Comparison of ENCODE assay signal across 8 mouse cellular contexts in genomic region chr1:91251927-91252326, GRCm38 (mm10). TPM values are rescaled to one million over a fixed set of nuclear protein-coding genes. Genes with fewer than 3 reads are reported as not detected.
DNase-seq lines count a peak whose midpoint lies in the region; ATAC-seq and TF ChIP-seq lines count a peak whose summit lies in the region.

No protein-coding gene starts in this region.

- H3K9ac ChIP-seq in forebrain, postnatal 0 days = no peak overlapping the region
- H3K9ac ChIP-seq in limb, embryonic 12.5 days (replicated peaks) = no peak overlapping the region
- no peak overlapping the region for H3K9ac ChIP-seq in neural tube, embryonic 11.5 days (ENCODE audit: low read length)

- intact Hi-C loops in heart, postnatal 14 days (cut with DNase I) = loop anchor here (2.0 kb wide), 1 partner anchor 47 kb away; the partner anchor contains the start of gene Scly

- peaks cover 37% of the 10 kb centered on the region for H3K4me1 ChIP-seq in heart, embryonic 10.5 days
- H3K4me1 ChIP-seq in forebrain, postnatal 0 days (ENCODE audit: insufficient read depth) = peaks cover 12% of the 10 kb centered on the region; the same call in 1 of the 2 replicates
- peaks cover 23% of the 10 kb centered on the region for H3K4me1 ChIP-seq in limb, embryonic 12.5 days (replicated peaks)
- H3K4me1 ChIP-seq in neural tube, embryonic 11.5 days (ENCODE audit: control insufficient read depth, insufficient read depth, low read length) = peaks cover 9% of the 10 kb centered on the region

- ATAC-seq in forebrain, postnatal 0 days = no peak
- no peak for ATAC-seq in limb, embryonic 12.5 days (ENCODE audit: insufficient number of reproducible peaks, insufficient read depth, low FRiP score, low TSS enrichment, low read depth)
- ATAC-seq in neural tube, embryonic 11.5 days (ENCODE audit: insufficient read depth, low FRiP score, low TSS enrichment) = no peak
- no peak for ATAC-seq in inflammation-experienced regulatory T-cells, adult 6 months

- H3K4me3 ChIP-seq in heart, embryonic 10.5 days = peak overlapping the region; percentile 99
- 0 out of 2 replicates have a peak overlapping the region, but pooled peaks have one; percentile 3 for H3K4me3 ChIP-seq in forebrain, postnatal 0 days (ENCODE audit: low read depth, low read length)
- H3K4me3 ChIP-seq in limb, embryonic 12.5 days (replicated peaks) = 0 out of 2 replicates have a peak overlapping the region, but pooled peaks have one; percentile 5
- H3K4me3 ChIP-seq in neural tube, embryonic 11.5 days (ENCODE audit: low read depth, low read length) = no peak overlapping the region

- WGBS in heart, embryonic 10.5 days = 44% methylated on average over 8 of the region's 8 CpGs
- WGBS in forebrain, postnatal 0 days = 63% methylated on average over 8 of the region's 8 CpGs
- 72% methylated on average over 8 of the region's 8 CpGs for WGBS in limb, embryonic 12.5 days
- 69% methylated on average over 8 of the region's 8 CpGs for WGBS in neural tube, embryonic 11.5 days

- TF ChIP-seq CTCF in forebrain, postnatal 0 days (IDR thresholded peaks at IDR 0.05; ENCODE audit: low read depth) = peak; percentile 48

- no peak overlapping the region for H3K27ac ChIP-seq in heart, embryonic 10.5 days
- H3K27ac ChIP-seq in forebrain, postnatal 0 days (ENCODE audit: low read depth, low read length) = no peak overlapping the region
- no peak overlapping the region for H3K27ac ChIP-seq in limb, embryonic 12.5 days
- no peak overlapping the region for H3K27ac ChIP-seq in neural tube, embryonic 11.5 days (ENCODE audit: low read depth, low read length)

- peaks cover 5% of the 10 kb centered on the region; the same call in 1 of the 2 replicates for H3K36me3 ChIP-seq in heart, embryonic 10.5 days
- H3K36me3 ChIP-seq in forebrain, postnatal 0 days (ENCODE audit: insufficient read depth) = no peaks in the 10 kb centered on the region
- peaks cover 7% of the 10 kb centered on the region; the same call in 1 of the 2 replicates for H3K36me3 ChIP-seq in limb, embryonic 12.5 days
- no peaks in the 10 kb centered on the region; the same call in 1 of the 2 replicates for H3K36me3 ChIP-seq in neural tube, embryonic 11.5 days (ENCODE audit: control insufficient read depth, insufficient read depth, low read length)

- no peaks in the 10 kb centered on the region for H3K27me3 ChIP-seq in heart, embryonic 10.5 days (ENCODE audit: insufficient read depth, poor library complexity, severe bottlenecking)
- no peaks in the 10 kb centered on the region for H3K27me3 ChIP-seq in forebrain, postnatal 0 days (ENCODE audit: insufficient read depth, low read length)
- H3K27me3 ChIP-seq in limb, embryonic 12.5 days = no peaks in the 10 kb centered on the region
- no peaks in the 10 kb centered on the region for H3K27me3 ChIP-seq in neural tube, embryonic 11.5 days (ENCODE audit: control insufficient read depth, insufficient read depth, low read length)

- peak overlapping the region; percentile 71; the same call in 1 of the 2 replicates for H3K4me2 ChIP-seq in forebrain, postnatal 0 days (ENCODE audit: low read depth)
- H3K4me2 ChIP-seq in limb, embryonic 12.5 days = peak overlapping the region; percentile 87
- no peak overlapping the region for H3K4me2 ChIP-seq in neural tube, embryonic 11.5 days (ENCODE audit: low read depth)

- no peaks in the 10 kb centered on the region for H3K9me3 ChIP-seq in heart, embryonic 10.5 days
- H3K9me3 ChIP-seq in forebrain, postnatal 0 days (ENCODE audit: low read length) = no peaks in the 10 kb centered on the region
- H3K9me3 ChIP-seq in limb, embryonic 12.5 days = no peaks in the 10 kb centered on the region
- H3K9me3 ChIP-seq in neural tube, embryonic 11.5 days (ENCODE audit: control insufficient read depth, low read length) = no peaks in the 10 kb centered on the region

- DNase-seq in heart, embryonic 10.5 days (ENCODE audit: low spot score) = no peak
- no peak for DNase-seq in heart, postnatal 14 days
- peak; percentile 14 for DNase-seq in R1 (ENCODE audit: low read depth, low spot score)
- no peak for DNase-seq in forebrain, postnatal 0 days
- DNase-seq in neural tube, embryonic 11.5 days (ENCODE audit: low spot score) = peak; percentile 16
- no peak for DNase-seq in thymus, postnatal 10 days (ENCODE audit: low spot score in 2 of 2)

RNA-seq across cellular contexts. Expression of gene Ube2f, which starts 1.8 kb away (rescaled TPM):
- polyA plus RNA-seq in heart, embryonic 10.5 days (2016; fragmentation: Nextera tagmentation; extraction: Ambion mirVana) = 76.9 and 82.8 TPM in 2 replicates
- 10 to 100 TPM; 50.2 to 56.7 TPM for total RNA-seq in heart, postnatal 14 days (2021)
- 38.1 and 38.7 TPM in 2 replicates for total RNA-seq in forebrain, postnatal 0 days (2014; rRNA removed)
- polyA plus RNA-seq in forebrain, postnatal 0 days (2015; fragmentation: Nextera tagmentation; extraction: Ambion mirVana) = 44.1 and 45.3 TPM in 2 replicates
- 70.2 and 71.1 TPM in 2 replicates for polyA plus RNA-seq in limb, embryonic 12.5 days (2016; fragmentation: Nextera tagmentation; extraction: Ambion mirVana)
- polyA plus RNA-seq in neural tube, embryonic 11.5 days (2014; fragmentation: Nextera tagmentation; extraction: Ambion mirVana) = 86.8 and 89.1 TPM in 2 replicates
- 100 to 1,000 TPM in 2 of 3 experiments, 10 to 100 TPM in 1; 86.0 to 104 (median 100) TPM for polyA plus RNA-seq in inflammation-experienced regulatory T-cells, adult 6 months (2017; shearing (Covaris generic))

RNA-seq across cellular contexts. Expression of gene Scly, which starts 46.2 kb away (rescaled TPM):
- polyA plus RNA-seq in heart, embryonic 10.5 days (2016; fragmentation: Nextera tagmentation; extraction: Ambion mirVana) = 21.2 and 21.9 TPM in 2 replicates
- 10 to 100 TPM; 11.4 to 15.6 TPM for total RNA-seq in heart, postnatal 14 days (2021)
- 6.7 and 8.7 TPM in 2 replicates for total RNA-seq in forebrain, postnatal 0 days (2014; rRNA removed)
- 5.4 and 6.4 TPM in 2 replicates for polyA plus RNA-seq in forebrain, postnatal 0 days (2015; fragmentation: Nextera tagmentation; extraction: Ambion mirVana)
- 12.3 and 13.7 TPM in 2 replicates for polyA plus RNA-seq in limb, embryonic 12.5 days (2016; fragmentation: Nextera tagmentation; extraction: Ambion mirVana)
- 14.2 and 14.3 TPM in 2 replicates for polyA plus RNA-seq in neural tube, embryonic 11.5 days (2014; fragmentation: Nextera tagmentation; extraction: Ambion mirVana)
- polyA plus RNA-seq in inflammation-experienced regulatory T-cells, adult 6 months (2017; shearing (Covaris generic)) = 10 to 100 TPM; 64.1 to 75.8 (median 73.6) TPM

Comparison
In these comparisons a context has a peak if more than half of its experiments do, and no peak if none do; other contexts are left out.
1. DNase-seq: peak in R1 (single experiment) and neural tube, embryonic 11.5 days (single experiment); none in heart, embryonic 10.5 days (single experiment), heart, postnatal 14 days (0 of 2), forebrain, postnatal 0 days (single experiment) and thymus, postnatal 10 days (0 of 2).